Mouse (Mus musculus) cerebellum, adult 11-12 months (tissue): ENCODE data around the gene Gm5447.
A peak's percentile ranks its signal among the peaks of the same experiment; 100 is the strongest.

Source experiments
- DNase-seq: peaks from one replicate; pipeline ENCODE4 v3.0.0; 2022

Gene Gm5447

DNA sequence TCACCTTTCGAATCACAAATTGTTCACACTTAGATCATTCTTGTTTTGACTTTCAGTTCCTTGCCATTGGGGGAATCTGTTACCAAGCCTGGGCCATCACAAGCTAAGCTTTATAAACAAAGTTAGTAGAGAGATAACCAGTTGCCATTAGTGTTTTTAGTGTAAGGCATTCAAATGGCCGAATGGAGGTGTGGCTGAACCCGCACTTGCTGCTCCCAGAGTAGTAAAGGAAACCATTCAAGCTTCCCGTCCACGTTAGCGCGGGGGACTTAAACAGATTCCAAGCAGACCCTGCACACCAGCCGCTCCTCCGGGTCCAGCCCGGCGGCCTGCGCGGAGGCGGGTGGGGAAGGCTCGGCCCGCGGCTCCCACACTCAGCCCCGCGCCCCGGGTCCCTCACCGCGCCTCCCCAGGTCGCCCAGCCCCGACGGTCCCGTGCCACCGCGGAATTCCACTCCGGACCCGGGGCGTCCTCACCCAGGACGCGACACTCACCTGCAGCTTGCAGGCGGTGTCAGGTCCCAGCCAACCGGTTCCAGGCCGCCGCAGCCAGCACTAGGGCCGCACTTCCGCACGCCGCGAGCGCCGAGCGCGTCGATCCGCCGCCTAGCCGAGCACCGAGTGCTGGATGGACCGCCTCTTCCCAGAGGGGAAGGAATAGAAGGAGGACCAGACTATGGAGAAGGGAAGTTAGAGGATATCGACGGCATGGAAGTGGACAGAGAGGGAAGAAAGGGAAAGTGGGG, at the start of gene Gm5447, which contains the start of gene Exoc2:
TSS of gene Gm5447 (plus strand) at position 704 of the 746 bp plus-strand sequence.
TSS of gene Exoc2 (minus strand) at position 593 of the 746 bp plus-strand sequence.
- DNase-seq: peak; percentile 81

DNA sequence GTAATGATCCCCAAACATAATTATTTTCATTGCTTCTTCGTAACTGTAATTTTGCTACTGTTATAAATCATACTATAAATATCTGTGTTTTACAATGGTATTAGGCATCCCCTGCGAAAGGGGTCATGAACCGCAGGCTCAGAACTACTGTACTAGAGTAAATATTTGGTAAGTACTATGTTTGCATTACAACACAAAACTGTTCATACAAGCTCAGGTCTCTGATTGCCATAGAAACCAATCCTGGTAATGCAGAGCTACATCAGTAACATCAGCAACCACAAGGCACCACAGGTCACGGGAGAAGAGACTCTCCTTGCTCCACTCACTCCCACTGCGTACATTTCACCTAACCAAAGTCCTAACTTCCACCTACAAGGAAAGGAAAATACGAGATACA, 49.7 kb upstream of the Gm5447 start:
- DNase-seq: no peak

DNA sequence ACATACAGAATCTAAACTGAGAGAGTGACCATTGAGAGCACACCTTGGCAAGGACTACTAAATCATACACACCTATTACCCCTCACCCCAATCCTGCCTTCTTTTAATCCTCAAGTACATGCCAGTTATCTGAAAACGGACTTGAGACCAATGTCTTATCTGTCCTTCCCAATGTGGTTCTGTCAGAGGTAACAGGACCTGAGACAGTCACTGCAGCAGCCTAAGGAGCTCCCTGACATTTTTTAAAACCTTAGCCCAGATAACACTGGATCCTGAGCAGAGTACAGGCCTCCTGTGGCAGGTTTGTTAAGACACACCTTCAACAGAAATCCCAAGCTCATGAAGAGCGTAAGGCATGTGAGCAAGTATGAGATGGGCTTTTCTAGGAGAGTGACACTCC, 44.9 kb upstream of the Gm5447 start:
- no peak for DNase-seq

DNA sequence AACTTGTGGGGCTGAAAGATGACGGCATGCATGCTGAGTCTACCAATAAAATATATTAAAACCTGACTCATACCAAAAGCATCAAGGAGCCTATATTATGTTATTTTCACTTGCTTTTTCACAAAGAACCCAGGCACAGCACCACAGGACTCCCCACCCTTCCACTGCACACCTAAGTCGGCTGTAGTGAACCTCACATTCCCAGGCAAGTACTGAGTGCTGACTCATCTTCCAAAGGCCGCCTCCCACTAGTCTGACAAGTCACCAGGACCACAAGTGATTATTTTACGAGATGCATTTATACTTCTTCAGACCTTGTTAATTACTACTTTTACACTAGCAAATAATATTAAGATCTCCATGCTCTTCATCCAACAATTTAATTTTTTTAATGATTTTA, 42.4 kb upstream of the Gm5447 start:
- DNase-seq: no peak

DNA sequence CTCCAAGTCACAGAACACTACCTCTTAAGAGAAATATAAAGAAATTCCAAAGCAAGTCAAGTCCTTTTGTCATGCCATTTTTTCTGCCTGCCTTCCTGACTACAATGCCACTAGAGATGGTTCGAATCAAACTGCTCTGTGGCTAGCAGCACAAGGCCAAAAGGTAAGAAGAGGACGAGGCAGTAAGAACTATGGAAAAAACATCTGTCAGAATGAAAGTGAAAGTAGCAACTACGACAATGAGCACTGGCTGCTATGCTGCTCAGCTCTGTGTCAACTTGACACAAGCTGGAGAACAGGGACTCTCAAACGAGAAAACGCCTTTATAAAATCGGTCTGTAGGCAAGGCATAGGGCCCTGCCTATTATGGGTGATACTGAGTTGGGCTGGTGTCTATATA, 41.0 kb upstream of the Gm5447 start:
- DNase-seq: no peak

DNA sequence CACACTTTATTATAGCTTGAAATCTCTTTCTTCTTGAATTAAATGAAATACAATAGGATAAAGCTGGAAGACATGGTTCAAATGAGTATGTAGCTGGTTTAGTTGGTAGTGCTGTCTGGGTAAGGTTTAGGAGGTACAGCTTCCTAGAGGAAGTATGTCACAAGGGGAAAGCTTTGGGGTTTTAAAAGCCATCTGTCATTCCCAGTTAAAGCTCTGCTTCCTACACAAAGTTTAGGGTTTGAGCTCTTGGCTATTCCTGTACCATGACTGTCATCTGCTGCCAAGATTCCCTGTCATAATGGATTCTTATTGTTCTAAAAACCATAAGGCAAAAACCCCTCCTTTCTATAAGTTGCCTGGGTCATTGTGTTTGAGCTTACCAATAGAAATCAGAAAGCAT, 28.2 kb upstream of the Gm5447 start:
- DNase-seq: no peak

DNA sequence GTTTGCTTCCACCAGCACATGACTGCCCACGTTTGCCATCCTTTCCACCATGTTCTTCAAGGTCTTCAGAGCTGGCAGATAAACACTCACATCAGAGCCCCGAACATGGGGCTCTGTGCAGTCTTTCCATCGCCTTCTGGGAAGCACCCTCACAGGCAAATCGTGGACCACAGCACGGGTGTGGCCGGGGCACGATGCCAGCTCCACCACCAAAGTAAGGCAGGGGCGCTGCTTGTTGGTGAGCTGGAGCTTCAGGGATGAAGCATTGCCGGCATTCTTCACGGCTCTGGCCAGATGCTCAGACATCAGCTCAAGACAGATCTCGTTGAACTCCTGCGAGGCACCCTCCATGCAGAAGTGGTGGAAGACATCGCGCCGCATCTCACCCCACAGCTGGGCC, 26.9 kb upstream of the Gm5447 start:
- DNase-seq: peak; percentile 15

DNA sequence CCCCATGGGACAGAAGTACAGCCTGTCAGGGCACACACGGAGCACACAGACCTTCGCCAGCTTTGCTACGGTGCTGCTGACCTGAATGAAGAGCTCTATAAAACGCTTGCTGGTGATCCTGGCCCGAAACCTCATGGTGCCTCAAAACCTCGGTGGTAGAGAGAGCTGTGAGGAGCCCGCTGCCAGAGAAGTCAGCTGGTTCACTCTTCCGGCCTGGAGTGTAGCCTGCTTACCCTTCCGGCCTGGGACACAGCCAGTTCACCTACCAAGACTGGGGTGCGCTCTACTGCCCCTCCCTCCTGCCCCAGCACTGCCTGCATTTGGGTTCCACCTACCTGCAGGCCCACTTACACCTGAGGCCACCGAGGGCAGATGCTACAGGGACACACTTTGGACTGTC, 26.5 kb upstream of the Gm5447 start, which contains the start of gene Hus1b:
TSS of gene Hus1b (minus strand) at position 220 of the 400 bp plus-strand sequence.
- peak; percentile 27 for DNase-seq

DNA sequence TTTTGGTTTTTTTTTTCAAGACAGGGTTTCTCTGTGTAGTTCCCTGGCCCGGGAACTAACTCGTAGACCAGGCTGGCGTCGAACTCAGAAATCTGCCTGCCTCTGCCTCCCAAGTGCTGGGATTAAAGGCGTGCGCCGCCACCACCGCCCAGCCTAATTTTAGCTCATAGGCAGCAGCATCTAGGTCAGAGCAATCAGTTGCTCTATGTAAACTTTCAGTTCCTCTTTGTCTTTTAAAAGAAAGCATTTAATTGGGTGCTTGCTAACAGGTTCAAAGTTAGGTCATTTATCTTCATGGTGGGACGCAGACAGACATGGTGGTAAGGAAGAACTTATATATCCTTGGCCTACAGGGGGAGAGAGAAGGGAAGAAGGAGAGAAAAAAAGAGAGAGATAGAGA, 24.8 kb upstream of the Gm5447 start:
- DNase-seq: no peak

DNA sequence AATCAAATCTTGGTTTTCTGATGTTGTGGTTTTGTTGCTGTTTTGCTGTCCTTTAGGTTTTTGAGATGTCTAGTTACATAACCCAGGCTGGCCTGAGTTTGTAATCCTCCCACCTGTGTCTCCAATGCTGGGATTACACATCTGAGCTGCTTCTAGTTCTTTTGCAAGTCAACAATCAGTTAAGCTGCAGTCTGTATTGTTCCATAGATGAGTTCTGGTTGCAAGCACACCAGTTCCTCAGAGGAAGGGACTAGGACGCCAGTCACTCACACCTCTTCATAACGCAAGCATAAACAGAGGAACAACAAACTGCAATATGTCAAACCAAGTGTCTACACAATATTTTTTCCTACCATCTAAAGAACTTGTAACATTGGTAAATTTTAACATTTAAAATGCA, 22.0 kb upstream of the Gm5447 start:
- DNase-seq: no peak

DNA sequence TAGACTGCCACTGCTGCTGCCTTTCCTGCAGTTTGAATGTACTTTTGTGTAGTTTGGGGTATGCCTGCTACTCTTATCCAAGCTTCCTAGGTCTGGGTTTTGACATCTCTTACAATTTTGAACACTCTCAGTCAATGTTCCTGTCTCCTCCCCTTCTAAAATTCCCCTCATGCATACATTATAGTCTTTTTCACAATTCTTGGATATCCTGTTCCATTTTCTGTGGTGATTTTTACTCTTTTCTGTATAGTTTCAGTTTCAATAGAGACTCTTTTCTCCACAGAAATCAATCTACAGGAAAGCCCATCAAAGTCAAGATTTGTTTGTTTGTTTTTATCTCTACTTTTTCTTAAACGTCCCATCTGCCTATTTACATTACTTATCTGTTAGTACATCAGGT, 20.4 kb upstream of the Gm5447 start:
- DNase-seq: no peak

DNA sequence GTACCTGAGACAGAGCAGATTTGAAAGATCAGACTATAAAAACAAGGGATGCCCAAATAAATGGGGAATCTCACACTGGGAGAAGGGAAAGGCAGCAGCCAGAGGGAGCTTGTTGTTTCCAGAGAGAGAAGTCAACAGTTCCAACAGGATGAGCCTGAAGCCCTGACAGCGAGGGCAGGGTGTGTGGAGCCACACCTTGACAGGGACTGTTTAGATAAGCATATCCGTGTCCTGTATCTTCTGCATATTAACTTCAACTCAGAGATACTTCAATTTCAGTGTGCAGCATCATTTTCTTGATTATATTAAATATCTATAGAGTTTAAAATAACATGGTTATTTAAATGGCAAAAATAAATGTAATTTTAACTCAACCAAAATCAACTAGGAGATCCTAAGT, 13.3 kb upstream of the Gm5447 start:
- DNase-seq: no peak

DNA sequence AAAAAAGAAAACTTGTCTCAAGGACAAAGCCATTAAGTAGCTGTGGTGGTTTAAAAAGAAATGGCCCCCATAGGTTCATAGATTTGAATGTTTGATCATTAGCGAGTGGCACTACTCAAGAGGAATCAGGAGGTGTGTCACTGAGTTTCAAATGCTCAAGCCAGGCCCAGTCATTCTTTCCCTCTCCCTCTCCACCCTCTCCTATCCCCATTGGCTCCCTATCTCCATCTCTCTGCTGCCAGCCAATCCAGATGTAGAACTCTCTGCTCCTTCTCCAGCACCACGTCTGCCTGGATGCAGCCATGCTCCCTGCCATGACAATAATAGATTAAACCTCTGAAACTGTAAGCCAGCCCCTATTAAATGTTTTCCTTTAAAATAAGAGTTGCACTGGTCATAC, 12.1 kb upstream of the Gm5447 start:
- DNase-seq: no peak

DNA sequence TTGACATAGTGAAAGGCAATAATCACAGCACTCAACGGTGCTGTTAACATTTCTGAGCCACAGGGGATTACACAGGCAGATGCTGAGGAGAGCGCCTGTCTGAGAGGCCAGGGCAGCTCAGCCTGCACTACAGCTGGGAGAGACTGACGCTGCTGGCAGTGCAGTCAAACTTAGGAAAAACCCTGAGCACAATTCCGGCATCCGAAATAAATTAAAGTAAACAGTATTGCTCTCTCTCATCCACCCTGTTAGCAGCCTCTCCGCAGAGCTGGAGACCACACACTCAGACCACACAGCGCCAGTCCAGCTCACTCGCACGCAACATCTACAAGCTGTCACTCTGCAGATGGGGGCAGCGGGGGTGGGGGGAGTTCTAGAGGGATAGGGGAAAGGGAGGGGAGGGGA, 7.5 kb upstream of the Gm5447 start:
- no peak for DNase-seq

DNA sequence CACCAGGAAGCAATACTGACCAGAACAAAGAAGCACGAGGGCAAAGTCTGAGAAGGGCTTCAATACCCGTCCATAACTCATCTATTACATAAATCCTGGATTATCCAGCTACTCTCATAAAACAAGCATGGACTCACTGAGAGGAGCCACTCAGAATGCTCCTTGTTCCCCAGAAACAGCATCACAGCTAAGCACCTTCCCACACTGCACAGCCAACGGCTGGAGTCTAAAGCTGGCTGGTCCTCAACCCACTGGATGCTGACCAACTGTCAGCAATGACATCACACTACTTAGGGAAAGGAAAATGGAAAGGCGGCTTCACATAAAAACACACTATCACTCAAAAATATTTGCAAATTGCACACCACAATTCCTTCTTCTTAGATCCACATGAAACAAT, 5.7 kb upstream of the Gm5447 start:
- DNase-seq: no peak

DNA sequence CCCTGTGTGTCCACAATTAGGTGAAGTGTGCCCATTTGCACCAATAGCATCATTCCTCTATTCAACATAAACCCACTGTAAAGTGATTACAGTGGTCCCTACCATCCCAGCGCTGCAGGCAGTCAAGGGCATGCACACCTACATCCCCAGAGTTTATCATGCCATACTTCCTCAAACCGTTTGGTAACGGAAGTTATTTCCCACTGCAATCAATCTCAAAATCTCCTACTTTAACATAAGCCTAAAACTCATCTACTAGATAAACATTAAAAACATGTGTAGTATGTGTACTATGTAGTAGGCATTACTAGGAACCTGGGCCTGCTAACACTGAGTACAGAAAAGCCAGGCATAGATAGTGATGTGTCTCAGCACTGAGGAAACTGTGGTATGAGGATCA, 3.0 kb upstream of the Gm5447 start:
- no peak for DNase-seq

DNA sequence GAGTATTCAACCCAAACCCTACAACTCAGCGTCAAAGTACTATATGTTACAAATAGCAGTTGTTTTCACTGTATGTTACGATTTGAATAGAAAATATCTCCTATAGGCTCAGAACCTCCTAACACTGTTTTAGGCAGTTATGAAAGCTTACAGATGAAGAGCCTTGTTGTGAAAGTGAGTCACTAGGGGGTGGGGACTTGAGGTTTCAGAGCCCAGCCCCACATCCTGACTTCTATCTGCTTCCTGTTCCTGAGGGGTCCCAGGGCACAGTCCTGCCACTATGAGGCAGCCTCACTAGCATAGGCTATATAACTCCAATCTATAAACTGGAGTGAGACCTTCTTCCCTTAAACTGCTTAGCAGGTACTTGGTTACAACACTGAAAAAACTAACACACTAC, 1.9 kb upstream of the Gm5447 start:
- no peak for DNase-seq

DNA sequence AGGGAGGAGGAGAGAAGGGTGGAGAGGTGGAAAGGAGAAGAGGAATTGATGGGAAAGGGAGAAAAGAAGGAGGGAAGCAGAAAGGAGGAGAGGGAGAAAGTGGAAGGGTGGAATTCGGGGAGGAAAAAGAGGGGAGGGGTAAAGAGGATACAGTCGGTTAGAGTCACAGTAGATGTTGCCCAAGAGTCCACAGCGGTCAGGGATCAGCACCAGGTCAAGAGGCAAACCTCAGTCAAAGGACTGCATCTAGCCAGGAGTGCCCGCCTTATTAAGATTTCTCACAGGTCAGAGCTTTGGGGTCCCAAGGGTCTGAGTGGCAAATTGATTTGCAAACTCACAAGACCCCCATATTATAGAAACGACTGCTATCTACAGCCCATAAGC, 235 bp downstream of the Gm5447 start:
- no peak for DNase-seq

DNA sequence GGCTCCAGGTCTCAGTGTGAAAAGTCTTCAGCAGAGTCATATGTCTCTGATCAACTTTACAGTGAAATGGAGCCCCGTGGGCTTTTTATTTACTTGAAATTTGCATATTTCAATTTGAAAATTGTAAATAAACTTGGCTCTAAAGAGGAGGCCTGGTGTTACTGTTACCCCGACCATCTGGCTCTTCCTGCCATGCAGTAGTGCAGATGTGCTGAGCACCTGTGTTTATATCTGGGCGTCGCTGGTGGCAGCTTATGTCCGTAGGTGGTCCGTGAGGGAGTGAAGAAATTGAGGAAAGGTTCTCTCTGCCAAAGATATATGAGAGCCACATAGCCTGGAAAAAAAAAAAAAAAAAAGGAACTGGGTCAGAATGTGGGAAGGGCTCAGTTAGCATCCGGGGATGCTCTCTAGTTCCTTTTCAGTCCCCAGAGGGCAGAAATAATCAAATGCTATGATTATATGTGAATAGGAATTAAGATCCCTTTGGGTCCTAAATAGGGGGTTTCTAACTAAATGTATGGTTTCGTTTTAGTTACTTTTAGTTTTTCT, 2.6 kb downstream of the Gm5447 start:
- DNase-seq: no peak

DNA sequence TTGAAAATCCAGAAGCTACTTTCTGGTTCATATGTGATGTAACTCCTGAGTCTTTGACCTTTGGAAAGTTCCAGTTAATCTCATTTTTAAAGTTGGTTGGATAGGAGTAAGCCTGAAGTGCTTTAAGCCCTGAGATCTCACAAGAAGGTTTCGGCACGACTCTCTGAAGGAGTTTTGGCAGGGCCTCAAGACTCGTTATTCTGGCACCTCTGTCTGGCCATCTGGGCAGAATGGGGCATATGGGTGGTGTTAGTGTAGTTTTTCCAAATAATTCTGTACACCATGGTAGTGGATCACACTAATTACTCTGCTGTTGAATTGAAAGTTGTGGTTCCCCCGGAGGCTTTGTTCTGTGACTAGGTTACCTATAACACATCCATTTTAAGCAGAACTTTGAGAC, 4.2 kb downstream of the Gm5447 start:
- no peak for DNase-seq

DNA sequence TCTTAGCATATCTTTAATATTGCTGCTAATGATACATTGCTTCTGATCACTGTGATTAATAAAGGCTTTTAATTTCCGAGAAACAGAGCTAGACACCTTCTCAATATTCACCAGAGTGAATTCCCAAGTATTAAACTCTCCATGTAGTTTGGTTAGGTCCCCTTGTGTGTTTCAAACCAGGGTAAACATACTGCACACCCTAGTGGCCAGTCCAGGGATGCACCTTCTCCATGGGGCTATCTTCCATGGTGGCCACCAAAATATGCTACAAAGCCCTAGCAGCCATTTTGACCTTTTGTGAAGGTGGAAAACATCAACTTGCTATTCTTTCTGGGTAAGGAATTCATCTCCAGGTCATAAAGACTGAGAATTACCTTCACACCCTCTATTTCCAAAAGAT, 7.7 kb downstream of the Gm5447 start:
- no peak for DNase-seq

DNA sequence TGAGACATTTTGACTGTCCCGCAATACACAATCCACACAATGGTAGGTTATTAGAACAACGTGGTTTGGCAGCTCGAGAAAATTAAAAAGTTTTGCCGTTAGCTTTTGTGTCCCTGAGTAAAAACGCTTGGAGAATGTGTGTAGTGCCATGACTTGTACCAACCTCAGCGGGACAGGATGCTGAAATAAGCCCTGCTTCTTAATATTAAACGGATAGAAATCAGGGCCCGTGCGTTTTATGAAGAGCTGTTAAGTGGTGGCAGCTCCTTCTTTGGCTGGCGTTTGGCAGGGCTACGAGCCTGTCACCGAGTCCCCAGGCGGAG, 11.2 kb downstream of the Gm5447 start:
- DNase-seq: no peak

DNA sequence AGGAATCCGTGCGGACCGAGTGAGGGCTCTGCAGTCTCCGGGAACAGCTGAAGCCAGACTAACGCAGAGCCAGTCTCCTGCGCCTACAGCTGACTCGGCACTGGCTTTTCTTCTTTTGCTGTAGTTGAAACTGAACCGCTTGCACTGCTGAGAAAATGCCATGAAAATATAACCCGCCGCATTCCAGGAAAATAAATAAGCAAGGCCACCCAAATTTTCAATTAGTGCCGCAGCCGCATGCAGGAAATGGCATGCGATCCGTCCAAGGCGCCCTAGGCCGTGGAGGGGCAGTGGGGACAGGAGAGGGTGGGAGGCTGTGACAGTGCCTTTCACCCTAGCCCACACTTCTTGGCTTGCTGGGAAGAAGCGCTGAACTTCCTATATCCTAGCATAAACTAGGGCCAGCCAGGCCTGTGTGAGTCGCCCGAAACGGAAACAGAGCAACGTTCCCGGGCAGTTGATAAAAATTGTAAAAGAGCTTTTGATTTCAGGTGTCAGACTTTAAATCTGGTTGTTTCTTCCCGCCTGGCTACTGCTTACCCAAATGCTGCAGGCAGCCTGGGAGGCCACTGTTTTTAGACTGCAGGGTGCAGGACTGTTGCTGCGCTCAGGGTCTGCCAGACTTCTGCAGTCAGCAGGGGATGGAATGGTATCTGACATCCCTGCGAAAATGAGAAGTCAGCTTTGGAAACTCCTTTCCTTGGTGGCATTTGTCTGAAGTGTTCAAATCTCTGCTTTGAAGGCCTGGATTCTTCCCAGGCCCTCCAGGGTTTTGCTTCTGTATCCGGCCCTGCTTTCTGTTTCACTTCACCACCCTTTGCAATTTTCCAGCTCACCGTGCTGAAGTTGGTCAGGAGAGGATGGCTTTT, 11.8 kb downstream of the Gm5447 start:
- peak; percentile 71 for DNase-seq

DNA sequence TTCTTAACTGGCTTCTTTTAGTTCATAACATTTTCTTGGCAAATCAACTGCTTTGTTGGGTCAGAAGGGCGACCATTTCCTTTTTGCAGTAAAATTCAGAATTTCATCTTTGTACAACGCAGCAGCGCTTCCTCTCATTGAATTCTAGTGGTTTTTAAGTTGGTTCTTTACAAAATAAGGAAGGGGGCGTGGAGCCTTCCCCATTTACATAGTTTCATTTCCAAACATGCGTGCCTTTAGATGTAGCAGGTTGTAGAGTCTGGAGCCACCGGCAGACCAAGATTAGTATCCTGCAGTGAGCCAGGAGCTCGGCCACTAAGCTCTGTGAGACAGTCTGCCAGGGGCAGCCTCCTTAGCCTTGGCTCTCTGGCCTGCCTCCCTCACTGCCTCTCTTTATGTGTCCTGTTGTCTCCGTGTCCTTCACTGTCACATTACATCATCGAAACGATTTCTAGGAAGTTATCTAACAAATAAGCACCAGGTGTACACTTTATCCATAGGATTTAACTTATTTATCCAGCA, 13.0 kb downstream of the Gm5447 start:
- DNase-seq: peak; percentile 33
